In genomic region chr5:148831141-148831547, GRCm38 (mm10) we compare ENCODE assay signal across 8 mouse cellular contexts.
A peak's percentile ranks its signal among the peaks of the same experiment; 100 is the strongest.
DNase-seq lines count a peak whose midpoint lies in the region; ATAC-seq lines count a peak whose summit lies in the region.

No protein-coding gene starts in this region.

- peaks cover 2% of the 10 kb centered on the region; the same call in 1 of the 2 replicates for H3K4me1 ChIP-seq in liver, embryonic 11.5 days (replicated peaks; ENCODE audit: control insufficient read depth, insufficient read depth, low read length)
- H3K4me1 ChIP-seq in embryonic facial prominence, embryonic 11.5 days (ENCODE audit: control insufficient read depth, insufficient read depth, low read length), result no peaks in the 10 kb centered on the region

- no peaks in the 10 kb centered on the region for H3K27me3 ChIP-seq in liver, embryonic 11.5 days (replicated peaks; ENCODE audit: control insufficient read depth, insufficient read depth, low read length)
- H3K27me3 ChIP-seq in embryonic facial prominence, embryonic 11.5 days (ENCODE audit: control insufficient read depth, insufficient read depth, low read length), result 0 out of 2 replicates have a peak, but pooled peaks cover 2% of the 10 kb centered on the region

- no peak for DNase-seq in liver, embryonic 11.5 days (ENCODE audit: low spot score)
- no peak for DNase-seq in liver
- no peak for DNase-seq in embryonic facial prominence, embryonic 11.5 days (ENCODE audit: low spot score)
- DNase-seq in right cerebral cortex, postnatal 14 days, result no peak
- DNase-seq in left cerebral cortex, postnatal 14 days (ENCODE audit: low spot score in 2 of 2), result no peak
- DNase-seq in layer of hippocampus, adult 9-11 months, result no peak

- H3K4me3 ChIP-seq in liver, embryonic 11.5 days (ENCODE audit: low read depth, low read length), result peak overlapping the region; percentile 36
- H3K4me3 ChIP-seq in embryonic facial prominence, embryonic 11.5 days (ENCODE audit: low read depth, low read length), result 0 out of 2 replicates have a peak overlapping the region, but pooled peaks have one; percentile 5

- intact Hi-C loops in left cerebral cortex, postnatal 14 days (cut with DNase I), result no loop called here

- peak overlapping the region; percentile 34; the same call in 1 of the 2 replicates for H3K9ac ChIP-seq in liver, embryonic 11.5 days (ENCODE audit: low read depth, low read length)
- peak overlapping the region; percentile 42 for H3K9ac ChIP-seq in embryonic facial prominence, embryonic 11.5 days (replicated peaks; ENCODE audit: low read length)

- ATAC-seq in liver, embryonic 11.5 days (replicated peaks; ENCODE audit: low FRiP score), result peak; percentile 18; the same call in 1 of the 2 replicates
- no peak for ATAC-seq in embryonic facial prominence, embryonic 11.5 days (replicated peaks; ENCODE audit: insufficient number of reproducible peaks, low FRiP score, low TSS enrichment, low read depth)
- ATAC-seq in hematopoietic stem cell, adult 5-6 weeks (replicated peaks in 1 of 2; ENCODE audit: insufficient read depth in 1 of 2, low FRiP score in 2 of 2, low TSS enrichment in 1 of 2, low read depth in 1 of 2, poor library complexity in 2 of 2, severe bottlenecking in 2 of 2), result peak; percentile 34 to 59; a peak in 3 of 4 replicates
- peak; percentile 81 for ATAC-seq in megakaryocyte, adult 5-6 weeks (ENCODE audit: poor library complexity, severe bottlenecking)

- H3K27ac ChIP-seq in liver, embryonic 11.5 days (ENCODE audit: low read depth, low read length), result no peak overlapping the region
- H3K27ac ChIP-seq in embryonic facial prominence, embryonic 11.5 days (replicated peaks; ENCODE audit: low read depth, low read length), result no peak overlapping the region

- WGBS in liver, embryonic 11.5 days, result 12% methylated on average over 9 of the region's 9 CpGs
- 4% methylated on average over 9 of the region's 9 CpGs for WGBS in embryonic facial prominence, embryonic 11.5 days

- peak overlapping the region; percentile 64 for H3K4me2 ChIP-seq in liver, embryonic 11.5 days
- peak overlapping the region; percentile 17; the same call in 1 of the 2 replicates for H3K4me2 ChIP-seq in embryonic facial prominence, embryonic 11.5 days (ENCODE audit: low read depth, low read length)

- H3K36me3 ChIP-seq in liver, embryonic 11.5 days (ENCODE audit: control insufficient read depth, insufficient read depth, low read length), result no peaks in the 10 kb centered on the region
- H3K36me3 ChIP-seq in embryonic facial prominence, embryonic 11.5 days (replicated peaks; ENCODE audit: control insufficient read depth, insufficient read depth, low read depth, low read length), result no peaks in the 10 kb centered on the region

- no peaks in the 10 kb centered on the region for H3K9me3 ChIP-seq in liver, embryonic 11.5 days (ENCODE audit: control insufficient read depth, low read length)
- H3K9me3 ChIP-seq in embryonic facial prominence, embryonic 11.5 days (replicated peaks; ENCODE audit: control insufficient read depth, low read length), result no peaks in the 10 kb centered on the region
